20 mouse cellular contexts compared by ENCODE assay signal in the genomic region with DNA sequence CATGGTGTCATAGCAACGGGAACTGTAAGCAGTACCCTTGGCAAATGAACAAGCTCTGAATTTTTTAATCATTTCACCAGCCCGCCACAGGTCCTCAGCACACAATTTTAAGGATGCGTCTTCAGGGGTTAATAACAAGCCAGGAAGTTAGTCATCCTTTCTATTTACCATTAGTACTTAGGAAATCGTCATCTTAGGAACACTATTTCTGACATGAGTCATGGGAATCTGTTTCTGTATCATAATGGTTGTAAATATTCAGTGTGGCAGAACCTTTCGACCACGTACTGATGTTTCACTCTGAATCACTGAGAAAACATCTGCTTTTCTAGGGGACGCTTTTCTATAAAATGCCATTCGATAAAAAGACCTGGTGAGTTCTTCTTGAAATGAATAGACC.
"Had no signal": no experiment of that assay in that cellular context is flagged by ENCODE, and none has a peak within 500 bp of the region (broad histone marks: within the 10 kb centered on the region; RNA-seq: fewer than 3 reads in every experiment).

No protein-coding gene starts in this region.

- DNase-seq: kidney, postnatal 25 days; layer of hippocampus, adult 9-11 months; liver; lung, adult 18-20 months; lung, postnatal 10 days; lung, postnatal 36 days; midbrain, embryonic 14.5 days; retina, postnatal 1 day; thymus, adult 2 months; thymus, postnatal 14 days; thymus, postnatal 4 days had no signal

- H3K4me1 ChIP-seq: limb, embryonic 10.5 days; limb, embryonic 13.5 days; liver, embryonic 12.5 days; liver, embryonic 15.5 days; lung, embryonic 15.5 days had no signal

- ATAC-seq: liver, embryonic 12.5 days had no signal

- H3K27ac ChIP-seq: kidney, postnatal 0 days; layer of hippocampus, adult 2 months; limb, embryonic 10.5 days; limb, embryonic 13.5 days; liver, embryonic 12.5 days; liver, embryonic 15.5 days; lung, embryonic 15.5 days; neural tube, embryonic 13.5 days; stomach, postnatal 0 days had no signal

- H3K4me3 ChIP-seq: layer of hippocampus, adult 2 months; limb, embryonic 10.5 days; limb, embryonic 13.5 days; liver, embryonic 12.5 days; liver, embryonic 15.5 days; lung, embryonic 15.5 days; neural tube, embryonic 13.5 days had no signal
